Mouse (Mus musculus): ENCODE measurements at regions not wholly inside any gene's neighbourhood (a gene's known extent, or its start where the extent isn't known, plus 50 kb on each side); places are given as distances from the start of the nearest gene placed in this dataset.

DNA sequence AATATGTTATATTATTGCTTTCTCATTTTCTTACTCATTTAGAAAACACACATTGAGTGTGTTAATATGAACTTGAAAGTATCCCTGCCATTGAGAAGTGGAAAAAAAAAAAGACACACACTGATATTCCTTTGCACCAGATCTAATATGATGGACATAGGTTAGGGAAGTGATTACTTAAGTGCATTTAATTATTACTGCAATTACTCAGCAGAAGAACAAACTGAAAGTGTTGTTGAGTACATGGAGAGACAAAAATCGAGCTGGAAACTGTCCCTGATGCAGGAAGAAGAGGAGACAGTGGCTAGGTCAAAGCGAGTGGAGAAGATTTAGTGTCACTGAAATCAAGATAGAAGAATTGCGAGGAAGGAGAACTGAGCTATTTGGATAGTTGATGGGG lies 88.8 kb upstream of the Vgll3 start:
- TF ChIP-seq CTCF (IDR thresholded peaks at IDR 0.05; ENCODE audit: borderline replicate concordance, control insufficient read depth, extremely low read depth, insufficient read depth, low read length, poor library complexity) (no peak), POLR2A (IDR thresholded peaks at IDR 0.05; ENCODE audit: control insufficient read depth, extremely low read depth, insufficient read depth, low read length, poor library complexity) (no peak)
